Mouse (Mus musculus) urinary bladder, postnatal 14 days (tissue): ENCODE data around the gene Agmat.

Source experiments
- DNase-seq: peaks from one replicate; pipeline ENCODE4 v3.0.0; 2021; ENCODE audit warnings: low spot score

Gene Agmat

GRCm38 (mm10) chr4:141781201-141781985 lies 34.9 kb downstream of the Agmat start:
- no peak for DNase-seq

- DNase-seq = no peak
These were observed 38.4 kb downstream of the Agmat start for GRCm38 (mm10) chr4:141784835-141785234.

- no peak for DNase-seq
These were observed 39.7 kb downstream of the Agmat start for GRCm38 (mm10) chr4:141786141-141786540.

- DNase-seq = no peak
These were observed 40.6 kb downstream of the Agmat start for GRCm38 (mm10) chr4:141787046-141787445.

GRCm38 (mm10) chr4:141787462-141787861 lies 41.0 kb downstream of the Agmat start:
- no peak for DNase-seq

GRCm38 (mm10) chr4:141789564-141790218 lies 43.2 kb downstream of the Agmat start:
- DNase-seq = no peak

- DNase-seq = peak; percentile 97
These were observed 44.1 kb downstream of the Agmat start, which contains the start of gene Dnajc16 for GRCm38 (mm10) chr4:141790524-141790990. Gene Dnajc16 (minus strand): TSS chr4:141790931.

GRCm38 (mm10) chr4:141791486-141791885 lies 45.0 kb downstream of the Agmat start:
- no peak for DNase-seq

- no peak for DNase-seq
These were observed 45.5 kb downstream of the Agmat start for GRCm38 (mm10) chr4:141791951-141792350.

- DNase-seq = peak; percentile 18
These were observed 46.2 kb downstream of the Agmat start for GRCm38 (mm10) chr4:141792554-141793281.

GRCm38 (mm10) chr4:141793282-141794151 lies 47.0 kb downstream of the Agmat start, which contains the start of gene Casp9:
Gene Casp9 (plus strand): TSS chr4:141793612.
- peak; percentile 99 for DNase-seq

- DNase-seq = no peak
These were observed 47.7 kb downstream of the Agmat start for GRCm38 (mm10) chr4:141794152-141794535.

GRCm38 (mm10) chr4:141796356-141796755 lies 49.9 kb downstream of the Agmat start:
- DNase-seq = no peak

- no peak for DNase-seq
These were observed 50.5 kb downstream of the Agmat start for GRCm38 (mm10) chr4:141796954-141797353.

- DNase-seq = no peak
These were observed 51.1 kb downstream of the Agmat start for GRCm38 (mm10) chr4:141797545-141797944.

GRCm38 (mm10) chr4:141804105-141804504 lies 57.6 kb downstream of the Agmat start:
- DNase-seq = no peak

GRCm38 (mm10) chr4:141805886-141806285 lies 59.4 kb downstream of the Agmat start:
- DNase-seq = no peak
